Mouse (Mus musculus): ENCODE results near the gene St8sia4. TPM values are rescaled to one million over a fixed set of nuclear protein-coding genes. Genes with fewer than 3 reads are reported as not detected.
"Not testable (repeated sequence)": the region's sequence is repeated elsewhere in the genome, so short reads cannot be mapped to it uniquely, and the experiment has no call there.

St8sia4 gene
- polyA plus RNA-seq, 1 experiment from 2014 or later: 34.0 TPM

DNA sequence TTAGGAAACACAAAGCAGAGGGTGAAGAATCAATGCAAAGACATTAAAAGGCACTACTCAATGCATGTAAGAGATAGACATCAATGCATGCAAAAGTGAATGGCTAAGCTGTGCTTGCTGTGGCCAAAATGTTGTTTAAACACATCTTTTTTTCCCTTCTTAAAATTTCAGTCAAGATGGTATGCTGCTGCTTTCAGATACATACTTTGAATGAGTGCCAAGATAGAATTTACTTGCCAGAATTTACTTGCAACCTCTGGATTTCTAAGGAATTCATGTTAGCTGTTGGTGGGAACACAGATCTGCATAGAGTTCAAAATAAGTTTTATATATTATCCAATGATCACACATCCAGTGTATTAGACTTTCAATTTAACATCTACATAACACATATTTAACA lies 77.9 kb downstream of the St8sia4 start:
- Histone ChIP-seq H3K4me2 (replicated peaks) (no peak overlapping the region), H3K36me3 (peaks cover 7% of the 10 kb centered on the region), H3K4me3 (replicated peaks) (no peak overlapping the region), H3K9me3 (no peaks in the 10 kb centered on the region), H3K27me3 (no peaks in the 10 kb centered on the region), H3K27ac (no peak overlapping the region), H3K9ac (replicated peaks) (no peak overlapping the region), H3K4me1 (replicated peaks) (no peaks in the 10 kb centered on the region)
- no peak for ATAC-seq

DNA sequence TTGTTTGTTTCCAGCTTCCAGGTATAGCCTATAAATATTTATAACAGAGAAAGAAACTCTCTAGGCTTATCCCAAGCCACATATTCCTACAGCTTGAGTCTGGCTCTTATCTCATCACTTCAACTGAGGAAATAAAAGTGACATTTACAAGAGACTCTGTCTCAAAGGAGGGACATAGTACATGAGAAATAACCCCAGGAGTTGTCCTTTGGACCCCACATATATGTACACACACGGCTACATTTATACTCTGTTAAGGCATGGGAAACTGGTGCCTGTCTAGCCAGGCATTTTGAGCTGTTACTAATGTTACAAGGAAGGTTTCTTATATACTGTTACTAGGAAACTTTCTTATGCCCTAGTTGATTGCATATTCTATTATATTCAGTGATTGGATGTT lies 84.1 kb downstream of the St8sia4 start:
- Histone ChIP-seq H3K4me1 (replicated peaks) (no peaks in the 10 kb centered on the region), H3K27ac (no peak overlapping the region), H3K4me3 (replicated peaks) (no peak overlapping the region), H3K9ac (replicated peaks) (no peak overlapping the region), H3K4me2 (replicated peaks) (no peak overlapping the region), H3K27me3 (no peaks in the 10 kb centered on the region), H3K9me3 (no peaks in the 10 kb centered on the region), H3K36me3 (no peaks in the 10 kb centered on the region)
- 94% methylated on average over 1 of the region's 1 CpGs for WGBS
- ATAC-seq: no peak

DNA sequence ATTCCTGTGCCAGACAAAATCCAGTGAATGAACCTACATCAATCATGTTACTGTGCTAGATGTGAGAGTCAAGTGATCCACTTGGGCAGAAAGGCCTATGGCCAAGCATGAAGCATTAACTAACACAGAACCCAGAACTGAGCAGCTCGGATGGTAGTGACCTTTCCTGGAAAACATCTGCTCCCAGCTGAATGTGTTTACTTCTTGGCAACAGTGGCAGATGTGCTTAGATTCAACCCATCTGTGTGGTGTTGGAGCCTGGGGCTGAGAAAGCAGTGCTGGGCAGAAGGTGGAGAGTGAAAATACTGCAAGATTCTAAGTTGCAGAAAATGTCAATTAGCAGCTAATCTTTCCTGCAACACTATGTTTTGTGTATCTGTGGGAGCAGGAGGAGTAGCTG lies 85.1 kb downstream of the St8sia4 start:
- no peaks in the 10 kb centered on the region for H3K36me3 ChIP-seq
- H3K9me3 ChIP-seq: no peaks in the 10 kb centered on the region
- H3K4me1 ChIP-seq (replicated peaks): no peaks in the 10 kb centered on the region
- H3K9ac ChIP-seq (replicated peaks): no peak overlapping the region
- no peak for ATAC-seq
- H3K4me2 ChIP-seq (replicated peaks): no peak overlapping the region
- 57% methylated on average over 1 of the region's 1 CpGs for WGBS
- H3K27me3 ChIP-seq: no peaks in the 10 kb centered on the region
- H3K27ac ChIP-seq: no peak overlapping the region
- H3K4me3 ChIP-seq (replicated peaks): no peak overlapping the region

DNA sequence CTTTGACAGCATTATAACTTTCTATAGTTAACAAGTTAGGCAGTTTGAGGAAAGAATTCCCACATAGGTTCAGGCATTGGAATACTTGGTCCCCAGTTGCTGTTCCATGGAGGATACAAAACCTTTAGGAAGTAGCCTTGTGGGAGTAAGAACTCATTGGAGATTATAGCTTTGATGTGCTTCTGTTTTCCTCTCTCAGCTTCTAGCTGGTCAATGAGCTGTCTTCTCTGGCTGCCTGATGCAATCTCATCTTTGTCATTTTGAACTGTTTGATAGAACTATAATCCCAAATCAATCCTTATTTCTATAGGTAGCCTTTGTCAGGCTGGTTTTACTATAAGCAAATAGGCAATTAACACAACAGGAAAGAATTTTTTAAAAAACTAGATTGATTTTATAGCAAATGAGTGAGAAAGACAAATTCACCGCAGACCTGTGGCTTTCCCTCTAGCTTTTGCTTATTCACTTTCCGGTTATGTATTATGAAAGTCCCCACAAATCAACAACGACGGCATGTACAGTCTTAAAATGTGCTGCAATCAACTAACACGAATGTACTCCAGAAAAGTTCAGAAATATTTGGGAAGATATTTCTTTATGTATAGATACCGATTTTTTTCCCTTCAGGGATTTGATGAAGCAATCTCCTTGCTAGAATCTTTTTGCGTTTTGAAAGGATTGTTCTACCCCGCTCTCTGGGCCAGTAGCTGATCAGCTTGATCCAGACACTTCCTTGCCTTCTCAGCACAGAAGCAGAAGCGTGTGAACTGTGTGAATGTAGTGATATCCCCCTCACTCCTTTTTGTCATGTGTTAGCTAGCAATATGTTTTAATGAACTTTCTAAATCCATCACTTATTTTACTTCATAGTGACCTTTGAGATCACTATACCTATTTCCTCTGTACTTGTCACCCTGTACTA lies 94.5 kb downstream of the St8sia4 start:
- Histone ChIP-seq H3K36me3 (no peaks in the 10 kb centered on the region), H3K27ac (no peak overlapping the region), H3K4me1 (replicated peaks) (no peaks in the 10 kb centered on the region), H3K9ac (replicated peaks) (no peak overlapping the region), H3K27me3 (no peaks in the 10 kb centered on the region), H3K4me3 (replicated peaks) (no peak overlapping the region), H3K4me2 (replicated peaks) (no peak overlapping the region), H3K9me3 (no peaks in the 10 kb centered on the region)
- ATAC-seq: no peak
- WGBS: 91% methylated on average over 9 of the region's 9 CpGs

DNA sequence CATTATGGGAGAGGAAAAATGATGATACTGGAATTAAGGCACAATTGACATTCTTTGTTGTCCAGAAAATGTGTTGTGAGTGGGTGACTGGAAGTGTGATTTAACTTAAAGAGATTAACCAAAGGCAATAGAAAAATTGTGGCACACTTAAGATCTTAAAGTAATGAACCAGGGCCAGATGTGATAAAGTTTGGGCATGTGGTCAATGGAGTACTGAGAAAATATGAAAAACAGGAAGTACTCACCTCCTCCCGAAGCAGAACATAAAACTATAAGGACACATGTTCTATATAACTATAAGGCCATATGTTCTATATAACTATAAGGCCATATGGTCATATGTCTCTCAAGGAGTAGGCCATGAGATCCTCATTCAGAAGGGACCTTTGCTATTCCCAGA lies 96.3 kb downstream of the St8sia4 start:
- WGBS: 97% methylated on average over 1 of the region's 1 CpGs
- no peak for ATAC-seq
- no peaks in the 10 kb centered on the region for H3K36me3 ChIP-seq
- no peaks in the 10 kb centered on the region for H3K9me3 ChIP-seq
- H3K4me1 ChIP-seq (replicated peaks): no peaks in the 10 kb centered on the region
- H3K27ac ChIP-seq: no peak overlapping the region
- no peak overlapping the region for H3K4me2 ChIP-seq (replicated peaks)
- no peak overlapping the region for H3K4me3 ChIP-seq (replicated peaks)
- no peak overlapping the region for H3K9ac ChIP-seq (replicated peaks)
- H3K27me3 ChIP-seq: no peaks in the 10 kb centered on the region

DNA sequence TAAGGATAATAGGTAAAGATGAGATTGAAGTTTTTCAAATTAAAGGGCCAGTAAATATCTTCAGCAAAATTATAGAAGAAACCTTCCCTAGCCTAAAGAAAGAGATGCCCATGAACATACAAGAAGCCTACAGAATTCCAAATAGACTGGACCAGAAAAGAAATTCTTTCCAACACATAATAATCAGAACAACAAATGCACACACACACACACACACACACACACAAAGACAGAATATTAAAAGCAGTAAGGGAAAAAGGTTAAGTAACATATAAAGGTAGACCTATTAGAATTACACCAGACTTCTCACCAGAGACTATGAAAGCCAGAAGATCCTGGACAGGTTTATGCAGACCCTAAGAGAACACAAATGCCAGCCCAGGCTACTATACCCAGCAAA lies 112.8 kb downstream of the St8sia4 start:
- H3K9ac ChIP-seq (replicated peaks); H3K27me3 ChIP-seq; H3K36me3 ChIP-seq; H3K27ac ChIP-seq; H3K4me2 ChIP-seq (replicated peaks); ATAC-seq; H3K4me1 ChIP-seq (replicated peaks); H3K9me3 ChIP-seq; H3K4me3 ChIP-seq (replicated peaks): not testable (repeated sequence)

DNA sequence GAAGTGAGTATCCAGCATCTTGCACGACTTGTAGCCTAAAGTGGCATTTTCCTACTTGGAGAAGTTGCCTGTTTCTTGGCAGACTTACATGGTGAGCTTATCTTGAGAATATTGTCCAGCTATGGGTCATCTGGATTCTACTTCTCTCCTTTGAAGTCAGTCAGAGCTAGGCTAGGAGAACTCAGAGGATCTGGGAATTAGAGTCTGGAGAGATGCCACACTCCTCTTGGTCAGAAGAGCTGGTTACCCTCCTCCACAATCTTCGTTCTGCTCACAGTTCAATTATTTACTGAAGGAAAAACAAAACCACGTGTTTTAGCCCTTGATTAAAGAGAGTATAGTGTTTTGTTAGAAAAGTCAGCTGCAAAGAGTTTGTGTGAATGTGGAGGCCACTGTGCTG lies 125.9 kb downstream of the St8sia4 start:
- Histone ChIP-seq H3K27ac (no peak overlapping the region), H3K9ac (replicated peaks) (no peak overlapping the region), H3K36me3 (no peaks in the 10 kb centered on the region), H3K9me3 (no peaks in the 10 kb centered on the region), H3K4me2 (replicated peaks) (no peak overlapping the region), H3K4me1 (replicated peaks) (no peaks in the 10 kb centered on the region), H3K4me3 (replicated peaks) (no peak overlapping the region), H3K27me3 (no peaks in the 10 kb centered on the region)
- no peak for ATAC-seq
- WGBS: 60% methylated on average over 3 of the region's 3 CpGs

Data from midbrain, embryonic 13.5 days (tissue).